Mouse (Mus musculus) forebrain, embryonic 15.5 days (tissue): Measurements from ENCODE around the gene Srgn. TPM values are rescaled to one million over a fixed set of nuclear protein-coding genes. Genes with fewer than 3 reads are reported as not detected.
A peak's percentile ranks its signal among the peaks of the same experiment; 100 is the strongest.
"Not testable (repeated sequence)": the region's sequence is repeated elsewhere in the genome, so short reads cannot be mapped to it uniquely, and the experiment has no call there.

Source experiments
- ATAC-seq: fragments of 200-750 bp; cut with Nextera tagmentation; replicated peaks from 2 replicates; pipeline ENCODE4 v1.8.0; 2017; ENCODE audit warnings: mild to moderate bottlenecking, moderate TSS enrichment, moderate library complexity
- H3K27ac ChIP-seq: fragments of 300-500 bp; sonication (generic); replicated peaks from 2 replicates; pipeline ENCODE4 v1.5.1; 2015; ENCODE audit warnings: mild to moderate bottlenecking, inconsistent platforms
- H3K27me3 ChIP-seq: fragments of 300-500 bp; sonication (generic); 2 replicates; pipeline ENCODE4 v1.6.1; 2015; ENCODE audit warnings: inconsistent platforms
- H3K36me3 ChIP-seq: fragments of 300-500 bp; sonication (generic); 2 replicates; pipeline ENCODE4 v1.6.1; 2015; ENCODE audit warnings: mild to moderate bottlenecking, inconsistent platforms
- H3K4me1 ChIP-seq: fragments of 300-500 bp; sonication (generic); 2 replicates; pipeline ENCODE4 v1.6.1; 2015; ENCODE audit warnings: inconsistent platforms
- H3K4me2 ChIP-seq: fragments of 300-500 bp; sonication (generic); replicated peaks from 2 replicates; pipeline ENCODE4 v1.6.1; 2015; ENCODE audit warnings: mild to moderate bottlenecking, inconsistent platforms
- H3K4me3 ChIP-seq: fragments of 300-500 bp; sonication (generic); 2 replicates; pipeline ENCODE4 v1.5.1; 2015; ENCODE audit warnings: mild to moderate bottlenecking, inconsistent platforms
- H3K9ac ChIP-seq: fragments of 300-500 bp; sonication (generic); replicated peaks from 2 replicates; pipeline ENCODE4 v1.6.1; 2015; ENCODE audit warnings: mild to moderate bottlenecking, inconsistent platforms
- H3K9me3 ChIP-seq: fragments of 300-500 bp; sonication (generic); 2 replicates; pipeline ENCODE4 v1.6.1; 2016; ENCODE audit warnings: inconsistent platforms
- WGBS: fragments of 180-500 bp; shearing (Covaris S2); methylation state at CpG from one replicate; pipeline ENCODE4 v1.1.7; 2015; ENCODE audit warnings: mixed read lengths; 5-methylcytosine and 5-hydroxymethylcytosine counted together
- polyA plus RNA-seq: library from polyadenylated mRNA; unstranded; fragments of >200 nt; fragmentation: Nextera tagmentation; extraction: Ambion mirVana; gene quantifications from 2 replicates; pipeline ENCODE4 v1.2.1, GENCODE M21; 2015

Gene Srgn
- polyA plus RNA-seq, 1 experiment from 2014 or later, result 5.5 TPM

- 89% methylated on average over 9 of the region's 9 CpGs for WGBS
Measured at GRCm38 (mm10) chr10:62500916-62501615, 26.2 kb downstream of the Srgn start.

GRCm38 (mm10) chr10:62500088-62500915, 26.9 kb downstream of the Srgn start:
- Histone ChIP-seq H3K4me2 (no peak overlapping the region; the same call in 1 of the 2 replicates), H3K4me1 (no peaks in the 10 kb centered on the region), H3K36me3 (no peaks in the 10 kb centered on the region), H3K27ac (no peak overlapping the region), H3K4me3 (no peak overlapping the region), H3K27me3 (no peaks in the 10 kb centered on the region; the same call in 1 of the 2 replicates), H3K9me3 (no peaks in the 10 kb centered on the region), H3K9ac (no peak overlapping the region)
- peak; percentile 53; the same call in 1 of the 2 replicates for ATAC-seq
- 25% methylated on average over 15 of the region's 15 CpGs for WGBS

More at GRCm38 (mm10) chr10:62500916-62501615, 26.2 kb downstream of the Srgn start:
- no peaks in the 10 kb centered on the region; the same call in 1 of the 2 replicates for H3K27me3 ChIP-seq
- no peaks in the 10 kb centered on the region for H3K4me1 ChIP-seq
- no peaks in the 10 kb centered on the region for H3K36me3 ChIP-seq
- no peak overlapping the region for H3K4me3 ChIP-seq
- H3K27ac ChIP-seq, result no peak overlapping the region
- no peak overlapping the region for H3K4me2 ChIP-seq
- H3K9ac ChIP-seq, result no peak overlapping the region
- ATAC-seq, result no peak
- no peaks in the 10 kb centered on the region for H3K9me3 ChIP-seq

- not testable (repeated sequence) for H3K4me3 ChIP-seq, H3K36me3 ChIP-seq, H3K27me3 ChIP-seq, ATAC-seq, H3K9ac ChIP-seq, H3K9me3 ChIP-seq, H3K4me2 ChIP-seq, H3K4me1 ChIP-seq, H3K27ac ChIP-seq
- WGBS, result 83% methylated on average over 3 of the region's 3 CpGs
Measured at GRCm38 (mm10) chr10:62491681-62492080, 35.6 kb downstream of the Srgn start.

GRCm38 (mm10) chr10:62488266-62488665, 39.0 kb downstream of the Srgn start:
- Histone ChIP-seq H3K4me3 (no peak overlapping the region), H3K4me1 (peaks cover 18% of the 10 kb centered on the region), H3K27ac (no peak overlapping the region), H3K4me2 (no peak overlapping the region), H3K36me3 (no peaks in the 10 kb centered on the region), H3K27me3 (no peaks in the 10 kb centered on the region), H3K9ac (no peak overlapping the region), H3K9me3 (no peaks in the 10 kb centered on the region)
- no peak for ATAC-seq
- WGBS, result 21% methylated on average over 1 of the region's 1 CpGs

GRCm38 (mm10) chr10:62486618-62487415, 40.4 kb downstream of the Srgn start, which contains the start of gene Vps26a:
Gene Vps26a, minus strand, starts transcription at chr10:62486805.
- ATAC-seq, result peak; percentile 90
- no peaks in the 10 kb centered on the region for H3K27me3 ChIP-seq
- no peaks in the 10 kb centered on the region for H3K9me3 ChIP-seq
- WGBS, result under 1% methylated on average over 44 of the region's 59 CpGs
- H3K4me1 ChIP-seq, result peaks cover 23% of the 10 kb centered on the region
- H3K4me2 ChIP-seq, result peak within 1 kb of the TSS; percentile 75
- no peaks in the 10 kb centered on the region for H3K36me3 ChIP-seq
- H3K4me3 ChIP-seq, result peak within 1 kb of the TSS; percentile 98
- peak within 1 kb of the TSS; percentile 92 for H3K9ac ChIP-seq
- peak within 1 kb of the TSS; percentile 85 for H3K27ac ChIP-seq

GRCm38 (mm10) chr10:62485878-62486582, 41.2 kb downstream of the Srgn start:
- peak overlapping the region; percentile 75 for H3K4me2 ChIP-seq
- WGBS, result under 1% methylated on average over 38 of the region's 48 CpGs
- H3K36me3 ChIP-seq, result no peaks in the 10 kb centered on the region
- peak overlapping the region; percentile 85 for H3K27ac ChIP-seq
- ATAC-seq, result peak; percentile 84
- peaks cover 31% of the 10 kb centered on the region for H3K4me1 ChIP-seq
- peak overlapping the region; percentile 98 for H3K4me3 ChIP-seq
- no peaks in the 10 kb centered on the region for H3K9me3 ChIP-seq
- H3K9ac ChIP-seq, result peak overlapping the region; percentile 92
- no peaks in the 10 kb centered on the region for H3K27me3 ChIP-seq

GRCm38 (mm10) chr10:62481108-62481852, 46.0 kb downstream of the Srgn start:
- Histone ChIP-seq H3K4me3 (no peak overlapping the region), H3K27me3 (no peaks in the 10 kb centered on the region)
- WGBS, result 44% methylated on average over 7 of the region's 7 CpGs

GRCm38 (mm10) chr10:62476980-62477379, 50.3 kb downstream of the Srgn start:
- WGBS, result 61% methylated on average over 2 of the region's 2 CpGs
- Histone ChIP-seq H3K4me1 (peaks cover 10% of the 10 kb centered on the region), H3K27me3 (no peaks in the 10 kb centered on the region), H3K27ac (no peak overlapping the region), H3K9ac (no peak overlapping the region), H3K36me3 (peaks cover 7% of the 10 kb centered on the region; the same call in 1 of the 2 replicates), H3K4me3 (no peak overlapping the region), H3K9me3 (no peaks in the 10 kb centered on the region), H3K4me2 (no peak overlapping the region)
- ATAC-seq, result no peak

More at GRCm38 (mm10) chr10:62481108-62481852, 46.0 kb downstream of the Srgn start:
- no peak for ATAC-seq
- Histone ChIP-seq H3K36me3 (peaks cover 7% of the 10 kb centered on the region; the same call in 1 of the 2 replicates), H3K27ac (no peak overlapping the region), H3K4me2 (no peak overlapping the region), H3K9me3 (no peaks in the 10 kb centered on the region), H3K9ac (no peak overlapping the region), H3K4me1 (peaks cover 26% of the 10 kb centered on the region)

- no peak for ATAC-seq
- 88% methylated on average over 10 of the region's 10 CpGs for WGBS
Measured at GRCm38 (mm10) chr10:62474944-62475343, 52.3 kb downstream of the Srgn start.

GRCm38 (mm10) chr10:62471105-62471504, 56.1 kb downstream of the Srgn start:
- 23% methylated on average over 5 of the region's 5 CpGs for WGBS
- no peak overlapping the region for H3K27ac ChIP-seq
- H3K4me1 ChIP-seq, result peaks cover 3% of the 10 kb centered on the region; the same call in 1 of the 2 replicates
- H3K4me2 ChIP-seq, result no peak overlapping the region
- H3K4me3 ChIP-seq, result no peak overlapping the region
- no peak for ATAC-seq
- H3K36me3 ChIP-seq, result no peaks in the 10 kb centered on the region
- no peaks in the 10 kb centered on the region for H3K9me3 ChIP-seq
- no peak overlapping the region for H3K9ac ChIP-seq
- no peaks in the 10 kb centered on the region for H3K27me3 ChIP-seq

More at GRCm38 (mm10) chr10:62474944-62475343, 52.3 kb downstream of the Srgn start:
- H3K4me3 ChIP-seq, result no peak overlapping the region
- no peak overlapping the region for H3K27ac ChIP-seq
- H3K4me1 ChIP-seq, result peaks cover 3% of the 10 kb centered on the region; the same call in 1 of the 2 replicates
- H3K9ac ChIP-seq, result no peak overlapping the region
- no peaks in the 10 kb centered on the region for H3K9me3 ChIP-seq
- no peaks in the 10 kb centered on the region for H3K27me3 ChIP-seq
- no peak overlapping the region for H3K4me2 ChIP-seq
- H3K36me3 ChIP-seq, result peaks cover 7% of the 10 kb centered on the region; the same call in 1 of the 2 replicates
